Mouse (Mus musculus): ENCODE measurements around the gene Nosip.

- TF ChIP-seq CTCF (IDR thresholded peaks at IDR 0.05; ENCODE audit: borderline replicate concordance, control insufficient read depth, extremely low read depth, insufficient read depth, low read length, poor library complexity) = 0 out of 2 replicates have a peak, but pooled peaks have one; percentile 38
- peak; percentile 92 for TF ChIP-seq POLR2A (IDR thresholded peaks at IDR 0.05; ENCODE audit: control insufficient read depth, extremely low read depth, insufficient read depth, low read length, poor library complexity)
These were observed 59.2 kb downstream of the Nosip start for GRCm38 (mm10) chr7:45121404-45121803.
